Comparison of ENCODE assay signal across 10 mouse cellular contexts in the genomic region with DNA sequence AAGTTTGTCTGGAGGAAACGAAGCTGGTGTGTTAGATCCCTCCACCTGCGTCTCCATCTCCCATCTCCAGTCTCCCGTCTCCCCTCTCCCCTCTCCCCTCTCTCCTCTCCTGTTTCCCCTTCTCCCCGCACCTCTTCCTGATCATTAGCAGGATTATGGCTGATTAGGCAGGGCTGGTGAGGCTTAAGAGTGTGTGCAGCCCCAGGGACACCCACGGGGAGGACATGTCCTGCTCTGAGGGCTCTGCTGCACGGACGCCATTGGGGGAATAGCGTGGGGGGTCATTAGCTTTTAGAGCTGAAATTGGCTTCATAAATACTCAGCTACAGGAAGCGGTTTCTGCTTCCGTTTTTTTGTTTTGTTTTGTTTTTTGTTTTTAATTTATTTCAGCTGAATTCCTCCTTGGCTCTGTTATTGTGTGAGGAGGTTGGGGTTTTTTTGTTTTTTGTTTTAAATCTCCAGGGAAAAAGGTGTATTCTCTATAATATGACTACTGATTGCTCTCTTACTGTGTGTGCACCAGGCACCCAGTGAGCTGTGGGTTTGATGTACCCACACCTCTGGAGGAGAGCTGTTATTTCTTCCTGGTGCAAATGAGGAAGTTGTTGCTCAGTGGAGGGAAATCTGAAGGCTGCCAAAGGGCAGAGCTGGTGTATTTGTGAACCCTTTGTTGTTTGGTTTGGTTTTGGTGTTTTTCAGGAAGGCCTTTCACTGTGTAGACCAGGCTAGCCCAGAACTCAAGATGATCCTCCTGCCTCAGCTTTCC. TPM values are rescaled to one million over a fixed set of nuclear protein-coding genes. Genes with fewer than 3 reads are reported as not detected.
A peak's percentile ranks its signal among the peaks of the same experiment; 100 is the strongest.
DNase-seq lines count a peak whose midpoint lies in the region; ATAC-seq and TF ChIP-seq lines count a peak whose summit lies in the region.
"Had no signal": no experiment of that assay in that cellular context is flagged by ENCODE, and none has a peak within 500 bp of the region (broad histone marks: within the 10 kb centered on the region; RNA-seq: fewer than 3 reads in every experiment).

No protein-coding gene starts in this region.

- peaks cover 78% of the 10 kb centered on the region for H3K4me1 ChIP-seq in kidney, embryonic 15.5 days
- H3K4me1 ChIP-seq in CH12.LX (ENCODE audit: control insufficient read depth in 1 of 2, insufficient read depth in 2 of 2): 0 out of 4 replicates have a peak, but pooled peaks cover 0 to 2% of the 10 kb centered on the region in 2 experiments
- peaks cover 5% of the 10 kb centered on the region for H3K4me1 ChIP-seq in midbrain, postnatal 0 days (ENCODE audit: insufficient read depth, low read length)

- H3K27me3 ChIP-seq in kidney, embryonic 15.5 days: no peaks in the 10 kb centered on the region
- peaks cover 90% of the 10 kb centered on the region for H3K27me3 ChIP-seq in CH12.LX (replicated peaks)
- no peaks in the 10 kb centered on the region for H3K27me3 ChIP-seq in midbrain, postnatal 0 days (ENCODE audit: insufficient read depth, low read length)

- TF ChIP-seq POLR2A in CH12.LX (IDR thresholded peaks at IDR 0.05; ENCODE audit: low read depth, low read length): no peak

- no peaks in the 10 kb centered on the region for H3K36me3 ChIP-seq in kidney, embryonic 15.5 days
- no peaks in the 10 kb centered on the region for H3K36me3 ChIP-seq in CH12.LX (replicated peaks in 1 of 2; ENCODE audit: control insufficient read depth in 1 of 2, insufficient read depth in 1 of 2, low read length in 1 of 2)
- no peaks in the 10 kb centered on the region for H3K36me3 ChIP-seq in midbrain, postnatal 0 days (ENCODE audit: insufficient read depth, low read length)

- DNase-seq in kidney, postnatal 25 days: no peak
- DNase-seq in CH12.LX (ENCODE audit: extremely low read depth) (peak; percentile 8), adipocyte (ENCODE audit: low spot score) (no peak)
- DNase-seq in midbrain, postnatal 0 days (ENCODE audit: low spot score): no peak
- DNase-seq in cerebellum, postnatal 36 days: no peak
- DNase-seq in ovary, postnatal 36 days (ENCODE audit: low spot score): no peak
- DNase-seq: embryo, embryonic 11 days; heart, adult 11 months had no signal

- H3K27ac ChIP-seq in kidney, embryonic 15.5 days: peak overlapping the region; percentile 45
- H3K27ac ChIP-seq in CH12.LX (ENCODE audit: insufficient read depth, low read depth): no peak overlapping the region
- peak overlapping the region; percentile 43; the same call in 1 of the 2 replicates for H3K27ac ChIP-seq in midbrain, postnatal 0 days (ENCODE audit: low read depth, low read length)

- no peak for TF ChIP-seq EP300 in CH12.LX (IDR thresholded peaks at IDR 0.05; ENCODE audit: low read length)

- in situ Hi-C loops in CH12.LX (cut with MboI; ENCODE audit: low pct_ligation_motif_present, low pct_unique_long_range_greater_than_20kb, low sequenced_read_pairs): no loop called here

- no peak for ATAC-seq in kidney, embryonic 15.5 days (replicated peaks; ENCODE audit: low FRiP score)
- peak; percentile 80 to 84 for ATAC-seq in hematopoietic stem cell, adult 5-6 weeks (replicated peaks in 1 of 2; ENCODE audit: insufficient read depth in 1 of 2, low FRiP score in 2 of 2, low TSS enrichment in 1 of 2, low read depth in 1 of 2, poor library complexity in 2 of 2, severe bottlenecking in 2 of 2)
- no peak for ATAC-seq in midbrain, postnatal 0 days (ENCODE audit: low FRiP score)

- H3K9ac ChIP-seq in kidney, embryonic 15.5 days: no peak overlapping the region
- no peak overlapping the region for H3K9ac ChIP-seq in CH12.LX (ENCODE audit: insufficient read depth, low read depth)
- H3K9ac ChIP-seq in midbrain, postnatal 0 days (replicated peaks; ENCODE audit: low read length, poor library complexity, severe bottlenecking): no peak overlapping the region; the same call in 1 of the 2 replicates

- dilution Hi-C loops in CH12.LX (cut with MboI; ENCODE audit: extremely low pct_ligation_motif_present, extremely low pct_unique_long_range_greater_than_20kb, low sequenced_read_pairs): no loop called here

- H3K4me3 ChIP-seq in kidney, embryonic 15.5 days (replicated peaks): no peak overlapping the region
- H3K4me3 ChIP-seq in CH12.LX (replicated peaks in 1 of 3; ENCODE audit: low read depth in 2 of 3, low read length in 2 of 3, poor library complexity in 1 of 3): peak overlapping the region in 1 of 3 experiments; percentile 21
- H3K4me3 ChIP-seq in midbrain, postnatal 0 days (ENCODE audit: low read depth, low read length): no peak overlapping the region

- no peaks in the 10 kb centered on the region for H3K79me2 ChIP-seq in CH12.LX (replicated peaks; ENCODE audit: control insufficient read depth, extremely low read depth, insufficient read depth, poor library complexity, severe bottlenecking)

- peak overlapping the region; percentile 24 for H3K4me2 ChIP-seq in kidney, embryonic 15.5 days
- peak overlapping the region; percentile 25; the same call in 1 of the 2 replicates for H3K4me2 ChIP-seq in CH12.LX (ENCODE audit: insufficient read depth, low read depth, poor library complexity, severe bottlenecking)
- no peak overlapping the region; the same call in 1 of the 2 replicates for H3K4me2 ChIP-seq in midbrain, postnatal 0 days (ENCODE audit: low read depth, low read length, poor library complexity, severe bottlenecking)

- no peak for TF ChIP-seq CTCF in CH12.LX (conservative IDR thresholded peaks at IDR 0.05 in 1 of 2, IDR thresholded peaks at IDR 0.05 in 1 of 2; ENCODE audit: low read depth in 2 of 2, low read length in 2 of 2)
- TF ChIP-seq CTCF in midbrain, postnatal 0 days (IDR thresholded peaks at IDR 0.05): no peak

- no peak for TF ChIP-seq RAD21 in CH12.LX (IDR thresholded peaks at IDR 0.05; ENCODE audit: low read depth, low read length)

- no peaks in the 10 kb centered on the region for H3K9me3 ChIP-seq in kidney, embryonic 15.5 days (replicated peaks)
- H3K9me3 ChIP-seq in CH12.LX (replicated peaks; ENCODE audit: low read length): no peaks in the 10 kb centered on the region
- no peaks in the 10 kb centered on the region for H3K9me3 ChIP-seq in midbrain, postnatal 0 days (ENCODE audit: low read length)

- 26% methylated on average over 10 of the region's 10 CpGs for WGBS in kidney, embryonic 15.5 days
- 22% methylated on average over 10 of the region's 10 CpGs for WGBS in midbrain, postnatal 0 days

TF ChIP-seq in CH12.LX, 34 proteins besides CTCF, POLR2A, EP300 and RAD21:
- TF ChIP-seq UBTF (IDR thresholded peaks at IDR 0.05; ENCODE audit: low read depth, low read length) (no peak), ZMIZ1 (IDR thresholded peaks at IDR 0.05; ENCODE audit: low read depth, low read length) (no peak), ELF1 (IDR thresholded peaks at IDR 0.05; ENCODE audit: low read depth, low read length) (peak; percentile 26; the same call in 1 of the 2 replicates)

RNA-seq across cellular contexts. Expression of a gene that starts 40.6 kb away (rescaled TPM):
- polyA plus RNA-seq in kidney, embryonic 15.5 days (2015; fragmentation: Nextera tagmentation; extraction: Ambion mirVana): 22.3 and 23.6 TPM in 2 replicates
- total RNA-seq in CH12.LX (2012; rRNA removed) (0.85 and 0.92 TPM in 2 replicates), CH12.LX (2014; rRNA removed) (not detected in 2 replicates)
- 0.07 TPM in 1 of 2 replicates, not detected in the other for polyA plus RNA-seq in CH12.LX (2012; ENCODE audit: insufficient read length, low read depth)
- total RNA-seq in hematopoietic stem cell, adult 5-6 weeks (2017): 9.7 and 11.4 TPM in 2 replicates
- 21.3 and 26.0 TPM in 2 replicates for total RNA-seq in midbrain, postnatal 0 days (2014; rRNA removed)
- polyA plus RNA-seq in midbrain, postnatal 0 days (2015; fragmentation: Nextera tagmentation; extraction: Ambion mirVana): 11.8 and 12.0 TPM in 2 replicates

Comparison
In these comparisons a context has a peak if more than half of its experiments do, and no peak if none do; other contexts are left out.
1. ATAC-seq: peak in hematopoietic stem cell, adult 5-6 weeks (2 of 2); none in kidney, embryonic 15.5 days (single experiment) and midbrain, postnatal 0 days (single experiment).